Mouse (Mus musculus) large intestine, adult 2 months (tissue): Measurements from ENCODE around the gene Vmn1r115. TPM values are rescaled to one million over a fixed set of nuclear protein-coding genes. Genes with fewer than 3 reads are reported as not detected.
"Not testable (repeated sequence)": the region's sequence is repeated elsewhere in the genome, so short reads cannot be mapped to it uniquely, and the experiment has no call there.

Experiments
- DNase-seq: peaks from one replicate; pipeline ENCODE4 v3.0.0-alpha.2; 2012; ENCODE audit warnings: low read depth, low spot score
- WGBS: fragments of 180-500 bp; shearing (Covaris S2); methylation state at CpG from one replicate; pipeline ENCODE4 v1.1.7; 2018; 5-methylcytosine and 5-hydroxymethylcytosine counted together
- polyA plus RNA-seq: library from polyadenylated mRNA; depleted of rRNA; stranded (reverse); fragments of >200 nt; gene quantifications from 2 replicates; pipeline ENCODE4 v1.2.3, GENCODE M21; 2012; rRNA removed

The Vmn1r115 gene
- not detected in 2 replicates for polyA plus RNA-seq

DNA sequence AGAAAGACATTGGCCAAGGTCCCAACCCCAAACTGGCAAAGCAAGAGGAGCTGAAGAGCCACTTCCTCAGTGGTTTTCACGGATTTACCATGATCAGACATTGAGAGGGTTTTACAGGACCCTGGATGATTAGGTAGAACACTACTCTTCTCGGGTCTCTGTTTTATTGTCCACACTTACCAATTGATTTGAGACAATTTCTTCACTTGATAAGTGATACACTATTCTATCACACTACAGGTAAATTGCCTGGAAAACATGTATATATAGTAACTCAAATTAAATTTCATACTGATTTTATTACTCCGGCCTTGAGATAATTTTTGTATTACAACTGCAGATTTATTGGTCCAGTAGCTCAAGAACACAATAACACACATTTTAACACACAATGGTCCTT lies at the start of gene Vmn1r115:
Vmn1r115 (minus strand) TSS at position 101 of the 400 bp plus-strand sequence.
- 80% methylated on average over 1 of the region's 3 CpGs for WGBS
- DNase-seq = not testable (repeated sequence)

DNA sequence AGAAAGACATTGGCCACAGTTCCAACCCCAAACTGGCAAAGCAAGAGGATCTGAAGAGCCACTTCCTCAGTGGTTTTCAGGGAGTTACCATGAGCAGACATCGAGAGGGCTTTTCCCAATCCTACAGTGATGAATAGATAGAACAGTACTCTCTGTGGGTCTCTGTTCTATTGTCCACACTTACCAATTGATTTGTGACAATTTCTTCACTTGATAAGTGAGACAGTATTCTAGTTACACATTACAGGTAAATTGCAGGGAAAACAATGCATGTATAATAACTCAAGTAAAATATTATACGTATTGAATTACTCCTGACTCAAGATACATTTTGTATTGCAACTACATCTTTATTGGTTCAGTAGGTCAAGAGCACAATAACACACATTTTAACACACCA lies 39.2 kb upstream of the Vmn1r115 start, which contains the start of gene Vmn1r117:
Vmn1r117 (minus strand) TSS at position 101 of the 400 bp plus-strand sequence.
- DNase-seq = not testable (repeated sequence)
- no CpG with 5 or more reads among the region's 2 CpGs for WGBS

DNA sequence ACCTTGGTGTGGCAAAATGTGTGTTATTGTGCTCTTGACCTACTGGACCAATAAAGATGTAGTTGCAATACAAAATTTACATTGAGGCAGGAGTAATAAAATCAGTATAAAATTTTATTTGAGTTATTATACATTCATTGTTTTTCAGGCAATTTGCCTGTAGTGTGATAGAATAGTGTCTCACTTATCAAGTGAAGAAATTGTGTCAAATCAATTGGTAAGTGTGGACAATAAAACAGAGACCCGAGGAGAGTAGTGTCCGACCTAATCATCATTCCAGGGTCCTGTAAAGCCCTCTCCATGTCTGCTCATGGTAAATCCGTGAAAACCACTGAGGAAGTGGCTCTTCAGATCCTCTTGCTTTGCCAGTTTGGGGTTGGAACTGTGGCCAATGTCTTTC lies 27.2 kb upstream of the Vmn1r115 start, which contains the start of gene Vmn1r116:
Vmn1r116 (plus strand) TSS at position 301 of the 400 bp plus-strand sequence.
- 48% methylated on average over 3 of the region's 3 CpGs for WGBS
- DNase-seq = not testable (repeated sequence)

DNA sequence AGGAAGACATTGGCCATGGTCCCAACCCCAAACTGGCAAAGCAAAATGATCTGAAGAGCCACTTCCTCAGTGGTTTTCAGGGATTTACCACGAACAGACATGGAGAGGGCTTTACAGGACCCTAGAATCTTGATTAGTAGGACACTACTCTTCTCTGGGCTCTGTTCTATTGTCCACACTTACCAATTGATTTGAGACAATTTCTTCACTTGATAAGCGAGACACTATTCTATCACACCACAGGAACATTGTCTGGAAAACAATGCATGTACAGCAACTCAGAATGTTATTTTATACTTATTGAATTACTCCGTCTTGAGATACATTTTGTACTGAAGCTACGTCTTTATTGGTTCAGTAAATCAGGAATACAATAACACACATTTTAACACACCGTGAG lies 32.7 kb downstream of the Vmn1r115 start, which contains the start of gene Vmn1r114:
Vmn1r114 (minus strand) TSS at position 101 of the 400 bp plus-strand sequence.
- no CpG with 5 or more reads among the region's 5 CpGs for WGBS
- not testable (repeated sequence) for DNase-seq

Other genes with a start within 250 kb of the Vmn1r115 start
- gene Gm4513, start 246.0 kb downstream of the Vmn1r115 start, polyA plus RNA-seq = not detected in 2 replicates
- gene Vmn1r107, start 176.1 kb downstream of the Vmn1r115 start, polyA plus RNA-seq = not detected in 2 replicates
- gene Vmn1r111, start 141.8 kb downstream of the Vmn1r115 start, polyA plus RNA-seq = not detected in 2 replicates
- gene Gm10668, start 114.4 kb downstream of the Vmn1r115 start, polyA plus RNA-seq = not detected in 2 replicates
- gene Vmn1r112, start 73.8 kb downstream of the Vmn1r115 start, polyA plus RNA-seq = not detected in 2 replicates
- not detected in 2 replicates for gene Vmn1r113, start 57.7 kb downstream of the Vmn1r115 start, polyA plus RNA-seq
- not detected in 2 replicates for gene Vmn1r114, start 32.8 kb downstream of the Vmn1r115 start, polyA plus RNA-seq
- gene Vmn1r116, start 27.3 kb upstream of the Vmn1r115 start, polyA plus RNA-seq = not detected in 2 replicates
- gene Vmn1r117, start 39.1 kb upstream of the Vmn1r115 start, polyA plus RNA-seq = not detected in 2 replicates
- gene Vmn1r118, start 67.4 kb upstream of the Vmn1r115 start, polyA plus RNA-seq = not detected in 2 replicates
- gene Vmn1r119, start 167.5 kb upstream of the Vmn1r115 start, polyA plus RNA-seq = not detected in 2 replicates
- not detected in 2 replicates for gene Vmn1r120, start 208.8 kb upstream of the Vmn1r115 start, polyA plus RNA-seq